24 mouse cellular contexts compared by ENCODE assay signal in genomic region chr4:151068751-151069150, GRCm38 (mm10). TPM values are rescaled to one million over a fixed set of nuclear protein-coding genes. Genes with fewer than 3 reads are reported as not detected.
A peak's percentile ranks its signal among the peaks of the same experiment; 100 is the strongest.
DNase-seq lines count a peak whose midpoint lies in the region; ATAC-seq and TF ChIP-seq lines count a peak whose summit lies in the region.
"Had no signal": no experiment of that assay in that cellular context is flagged by ENCODE, and none has a peak within 500 bp of the region (broad histone marks: within the 10 kb centered on the region; RNA-seq: fewer than 3 reads in every experiment).

No protein-coding gene starts in this region.

- no peaks in the 10 kb centered on the region for H3K9me3 ChIP-seq in heart, postnatal 0 days (replicated peaks; ENCODE audit: control insufficient read depth, low read length)
- H3K9me3 ChIP-seq in lung, embryonic 14.5 days (ENCODE audit: low read depth, low read length), result no peaks in the 10 kb centered on the region
- H3K9me3 ChIP-seq: embryonic facial prominence, embryonic 10.5 days; G1E; hindbrain, embryonic 13.5 days; liver, embryonic 13.5 days; neural tube, embryonic 15.5 days had no signal

- no peaks in the 10 kb centered on the region for H3K4me1 ChIP-seq in heart, postnatal 0 days (ENCODE audit: control insufficient read depth, insufficient read depth)
- H3K4me1 ChIP-seq in lung, embryonic 14.5 days (ENCODE audit: insufficient read depth), result no peaks in the 10 kb centered on the region
- peaks cover 3% of the 10 kb centered on the region; the same call in 1 of the 2 replicates for H3K4me1 ChIP-seq in cortical plate, adult 2 months (ENCODE audit: control insufficient read depth, insufficient read depth, low read length)
- H3K4me1 ChIP-seq: embryonic facial prominence, embryonic 10.5 days; hindbrain, embryonic 13.5 days; liver, embryonic 13.5 days; neural tube, embryonic 15.5 days had no signal

- TF ChIP-seq EP300 in heart, postnatal 0 days (IDR thresholded peaks at IDR 0.05; ENCODE audit: low read depth), result no peak

- H3K36me3 ChIP-seq in heart, postnatal 0 days (replicated peaks; ENCODE audit: control insufficient read depth, insufficient read depth, low read length), result peaks cover 40% of the 10 kb centered on the region
- H3K36me3 ChIP-seq in lung, embryonic 14.5 days (ENCODE audit: insufficient read depth), result no peaks in the 10 kb centered on the region
- H3K36me3 ChIP-seq: G1E; liver, embryonic 13.5 days had no signal

- no peak overlapping the region for H3K9ac ChIP-seq in heart, postnatal 0 days (replicated peaks; ENCODE audit: low read depth, low read length)
- no peak overlapping the region for H3K9ac ChIP-seq in lung, embryonic 14.5 days
- H3K9ac ChIP-seq: hindbrain, embryonic 13.5 days; liver, embryonic 13.5 days; neural tube, embryonic 15.5 days had no signal

- H3K4me3 ChIP-seq in heart, postnatal 0 days (ENCODE audit: low read depth, low read length), result no peak overlapping the region
- H3K4me3 ChIP-seq in lung, embryonic 14.5 days (ENCODE audit: low read depth, low read length), result no peak overlapping the region
- H3K4me3 ChIP-seq in cortical plate, adult 2 months (ENCODE audit: insufficient read depth, low read length), result no peak overlapping the region
- H3K4me3 ChIP-seq: embryonic facial prominence, embryonic 10.5 days; hindbrain, embryonic 13.5 days; liver, embryonic 13.5 days; myocyte; neural tube, embryonic 15.5 days had no signal

- no peak overlapping the region for H3K27ac ChIP-seq in heart, postnatal 0 days (ENCODE audit: low read depth)
- no peak overlapping the region for H3K27ac ChIP-seq in lung, embryonic 14.5 days (ENCODE audit: low read depth)
- no peak overlapping the region for H3K27ac ChIP-seq in cortical plate, adult 2 months (ENCODE audit: insufficient read depth, low read length)
- H3K27ac ChIP-seq: embryonic facial prominence, embryonic 10.5 days; hindbrain, embryonic 13.5 days; liver, embryonic 13.5 days; neural tube, embryonic 15.5 days had no signal

- TF ChIP-seq CTCF in heart, postnatal 0 days (IDR thresholded peaks at IDR 0.05; ENCODE audit: low read depth), result peak; percentile 22
- TF ChIP-seq CTCF in lung, embryonic 14.5 days (IDR thresholded peaks at IDR 0.05; ENCODE audit: low read depth), result peak; percentile 29
- TF ChIP-seq CTCF in cortical plate, adult 2 months (IDR thresholded peaks at IDR 0.05; ENCODE audit: extremely low read depth, insufficient read depth, low read length), result 0 out of 2 replicates have a peak, but pooled peaks have one; percentile 23

- WGBS in heart, postnatal 0 days, result 60% methylated on average over 4 of the region's 4 CpGs
- WGBS in lung, embryonic 14.5 days, result 60% methylated on average over 4 of the region's 4 CpGs

- no peak for DNase-seq in heart, postnatal 0 days (ENCODE audit: low spot score)
- no peak for DNase-seq in heart, adult 9 months (ENCODE audit: low spot score in 2 of 2)
- peak; percentile 9 for DNase-seq in lung, embryonic 14.5 days
- no peak for DNase-seq in lung, postnatal 10 days
- DNase-seq in kidney, adult 18-20 months, result no peak
- DNase-seq in kidney, adult 9 months, result no peak
- DNase-seq: cerebellum, postnatal 14 days; heart, adult 18-20 months; kidney, adult 11 months; liver, embryonic 13.5 days; right cerebral cortex, postnatal 4 days; thymus, postnatal 36 days had no signal

- no peak for ATAC-seq in heart, postnatal 0 days (ENCODE audit: insufficient read depth, low read depth)
- ATAC-seq in lung, embryonic 14.5 days (ENCODE audit: insufficient read depth), result no peak
- ATAC-seq: forebrain, embryonic 16.5 days had no signal

- no peaks in the 10 kb centered on the region for H3K27me3 ChIP-seq in heart, postnatal 0 days (ENCODE audit: control insufficient read depth, insufficient read depth, low read length)
- no peaks in the 10 kb centered on the region for H3K27me3 ChIP-seq in lung, embryonic 14.5 days (ENCODE audit: insufficient read depth, low read length)
- H3K27me3 ChIP-seq: hindbrain, embryonic 13.5 days; neural tube, embryonic 15.5 days had no signal

- no peak overlapping the region for H3K4me2 ChIP-seq in heart, postnatal 0 days (ENCODE audit: low read depth, low read length)
- H3K4me2 ChIP-seq in lung, embryonic 14.5 days, result no peak overlapping the region
- H3K4me2 ChIP-seq: hindbrain, embryonic 13.5 days; liver, embryonic 13.5 days; midbrain, embryonic 11.5 days; neural tube, embryonic 15.5 days had no signal

- TF ChIP-seq POLR2A in cortical plate, adult 2 months (IDR thresholded peaks at IDR 0.05; ENCODE audit: extremely low read depth, insufficient read depth, low read length), result no peak

RNA-seq across cellular contexts. Expression of gene Vamp3, which starts 11.0 kb away (rescaled TPM):
- total RNA-seq in heart, postnatal 0 days (2014; rRNA removed; ENCODE audit: low replicate concordance), result 63.6 and 75.8 TPM in 2 replicates
- 82.3 and 83.2 TPM in 2 replicates for polyA plus RNA-seq in heart, postnatal 0 days (2015; fragmentation: Nextera tagmentation; extraction: Ambion mirVana)
- 93.4 and 98.6 TPM in 2 replicates for polyA plus RNA-seq in lung, embryonic 14.5 days (2014; fragmentation: Nextera tagmentation; extraction: Ambion mirVana)
- polyA plus RNA-seq in cortical plate, adult 2 months (2012; rRNA removed), result 52.2 and 54.8 TPM in 2 replicates

RNA-seq across cellular contexts. Expression of gene Gm13090, which starts 20.6 kb away (rescaled TPM):
- total RNA-seq in heart, postnatal 0 days (2014; rRNA removed; ENCODE audit: low replicate concordance), result not detected in 2 replicates
- 0.26 TPM in 1 of 2 replicates, not detected in the other for polyA plus RNA-seq in heart, postnatal 0 days (2015; fragmentation: Nextera tagmentation; extraction: Ambion mirVana)
- not detected in 2 replicates for polyA plus RNA-seq in lung, embryonic 14.5 days (2014; fragmentation: Nextera tagmentation; extraction: Ambion mirVana)
- not detected in 2 replicates for polyA plus RNA-seq in cortical plate, adult 2 months (2012; rRNA removed)
- total RNA-seq: G1E; gastrocnemius, adult 18-20 months; heart, adult 18-20 months had no signal
- polyA plus RNA-seq: C2C12; embryonic facial prominence, embryonic 10.5 days; G1E; hindbrain, embryonic 13.5 days; large intestine, adult 2 months; liver, embryonic 13.5 days; midbrain, embryonic 11.5 days; myocyte; neural tube, embryonic 15.5 days; testis, adult 2 months had no signal

RNA-seq across cellular contexts. Expression of gene Per3, which starts 24.3 kb away (rescaled TPM):
- total RNA-seq in heart, postnatal 0 days (2014; rRNA removed; ENCODE audit: low replicate concordance), result 14.4 and 28.7 TPM in 2 replicates
- 13.4 and 17.3 TPM in 2 replicates for polyA plus RNA-seq in heart, postnatal 0 days (2015; fragmentation: Nextera tagmentation; extraction: Ambion mirVana)
- polyA plus RNA-seq in lung, embryonic 14.5 days (2014; fragmentation: Nextera tagmentation; extraction: Ambion mirVana), result 8.0 and 8.9 TPM in 2 replicates
- polyA plus RNA-seq in cortical plate, adult 2 months (2012; rRNA removed), result 42.8 and 48.1 TPM in 2 replicates
